Mouse (Mus musculus) spleen, postnatal 10 days (tissue): ENCODE measurements at regions not wholly inside any gene's neighbourhood (a gene's known extent, or its start where the extent isn't known, plus 50 kb on each side); places are given as distances from the start of the nearest gene placed in this dataset.

Experiments
- DNase-seq, 2 experiments: peaks; one replicate each; pipeline ENCODE4 v3.0.0; 2021 to 2022; ENCODE audit warnings: low spot score in 2 of 2

DNA sequence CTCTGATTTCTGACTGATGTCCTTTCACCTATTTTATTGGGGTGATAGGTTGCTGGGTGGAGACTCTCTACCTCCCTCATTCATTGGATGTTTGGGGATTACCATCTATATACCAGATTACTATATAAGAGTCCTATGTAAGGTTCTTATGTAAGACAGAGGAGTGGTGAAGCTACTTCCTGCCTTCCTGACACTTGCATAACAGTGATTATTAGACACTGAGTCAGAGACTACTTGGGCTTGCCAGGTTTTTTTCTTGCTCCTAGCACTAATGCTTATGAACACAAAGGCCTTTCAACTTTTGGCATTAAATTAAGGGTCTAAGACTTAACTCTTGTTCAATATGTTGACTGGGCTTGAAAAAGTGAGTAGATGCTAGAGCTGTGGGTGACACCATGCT lies 500.4 kb downstream of the Olfm4 start:
- no peak for DNase-seq

DNA sequence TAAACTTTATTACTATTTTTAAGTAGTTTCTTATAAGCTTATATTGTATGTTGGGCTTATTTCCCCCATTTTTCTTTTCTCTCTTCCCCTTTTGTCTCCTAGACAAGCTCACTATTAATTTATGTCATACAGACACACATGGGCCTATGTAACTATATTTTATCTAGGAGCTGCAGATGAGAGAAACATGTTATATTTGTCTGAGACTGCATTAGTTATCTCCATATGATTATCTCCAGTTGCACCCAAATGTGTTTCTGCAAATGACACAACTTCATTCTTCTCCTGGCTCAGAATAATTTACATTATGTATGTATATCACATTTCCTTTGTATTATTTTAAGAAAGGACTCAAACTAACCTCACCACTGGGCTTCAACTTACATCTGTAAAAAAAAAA lies 501.3 kb downstream of the Olfm4 start:
- DNase-seq, result no peak

DNA sequence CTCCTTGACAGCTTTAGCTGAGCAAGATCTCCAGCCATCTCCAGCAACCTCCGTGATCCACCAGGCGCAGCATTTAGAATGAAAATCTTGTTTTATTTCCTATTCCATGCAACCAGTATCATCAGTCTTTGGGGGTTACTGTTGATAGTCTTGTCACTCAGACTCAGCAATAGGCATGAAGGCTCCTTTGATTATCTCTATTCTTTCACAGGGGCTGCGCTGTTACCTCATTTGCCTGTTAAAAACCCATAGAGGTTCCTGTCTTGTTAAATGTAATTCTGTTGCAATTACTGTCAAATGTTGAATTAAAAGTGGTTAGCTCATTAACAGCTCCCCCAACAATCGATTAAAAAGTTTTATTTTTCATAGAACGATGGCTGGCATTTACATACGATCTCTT lies 502.7 kb downstream of the Olfm4 start:
- DNase-seq, result no peak

DNA sequence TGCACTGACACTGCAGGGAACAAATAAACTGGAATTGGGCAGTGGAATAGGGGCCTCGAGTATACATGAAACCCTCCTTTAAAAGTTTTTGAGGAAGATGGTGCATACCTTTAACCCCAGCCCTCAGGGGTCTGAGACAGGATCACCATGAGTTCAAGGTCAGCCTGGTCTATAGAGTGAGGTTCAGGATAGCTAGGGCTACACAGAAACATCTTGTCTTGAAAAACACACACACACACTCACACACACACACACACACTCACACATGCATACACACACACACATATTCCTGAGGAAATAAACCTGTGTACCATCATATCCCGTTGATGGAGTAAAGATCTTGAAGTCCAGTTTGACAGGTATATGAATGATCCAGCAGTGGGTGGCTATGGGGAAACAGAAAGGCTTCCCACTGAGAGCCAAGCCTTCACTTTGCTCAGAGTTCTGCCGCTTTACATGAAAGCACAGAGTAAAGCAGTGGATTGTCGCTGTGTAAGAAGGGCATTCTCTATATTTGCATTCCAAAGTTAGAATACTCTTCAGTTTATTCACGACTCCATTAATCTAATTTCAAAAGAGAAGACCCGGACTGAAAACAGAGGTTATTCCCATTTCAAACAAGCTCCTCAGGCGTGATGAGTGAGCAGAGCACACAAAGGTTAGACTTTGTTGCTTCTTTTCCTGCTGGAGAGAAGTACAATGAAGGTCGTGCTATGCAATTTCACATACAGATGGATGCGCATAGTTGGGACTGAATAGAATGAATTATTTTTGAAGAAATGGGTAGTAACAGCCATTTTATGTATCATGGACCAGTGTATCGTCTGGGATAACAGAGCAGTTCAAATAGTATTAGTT lies 508.4 kb downstream of the Olfm4 start:
- DNase-seq, result no peak

DNA sequence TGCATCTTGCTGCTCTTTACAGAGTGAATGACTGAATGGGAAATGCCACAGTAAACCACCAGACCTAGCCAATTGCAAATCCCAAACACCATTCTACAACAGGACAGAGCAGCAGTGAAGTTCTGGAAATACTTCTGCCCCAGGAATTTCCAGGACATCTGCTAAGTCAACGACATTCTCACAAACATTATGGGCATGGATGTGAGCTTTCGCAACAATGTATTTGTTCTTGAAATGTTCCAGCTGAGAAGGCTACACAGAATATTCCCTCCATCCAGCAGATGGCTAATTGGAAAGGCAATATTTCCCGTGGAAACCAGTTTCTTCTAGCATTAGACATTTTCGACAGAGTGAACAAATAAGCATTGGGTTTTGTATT lies 509.0 kb downstream of the Olfm4 start:
- no peak for DNase-seq

DNA sequence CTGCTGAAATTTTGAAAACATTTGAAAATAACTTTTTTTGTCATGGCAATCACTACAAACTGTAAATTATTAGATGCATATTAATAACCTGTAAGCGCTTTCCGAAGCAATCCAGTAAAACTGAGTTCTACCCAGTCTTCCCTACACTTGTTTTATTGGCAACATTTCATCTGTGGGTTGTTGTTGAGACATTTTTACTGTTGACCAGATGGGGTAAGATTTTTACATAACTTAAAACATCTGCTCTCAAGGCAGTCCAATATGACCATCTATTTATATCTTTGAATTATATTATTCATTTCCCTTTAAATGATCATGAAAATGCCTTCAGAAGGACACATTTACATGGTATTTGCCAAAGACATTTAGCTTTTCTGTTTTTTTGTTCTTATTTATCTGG lies 520.5 kb downstream of the Olfm4 start:
- no peak for DNase-seq

DNA sequence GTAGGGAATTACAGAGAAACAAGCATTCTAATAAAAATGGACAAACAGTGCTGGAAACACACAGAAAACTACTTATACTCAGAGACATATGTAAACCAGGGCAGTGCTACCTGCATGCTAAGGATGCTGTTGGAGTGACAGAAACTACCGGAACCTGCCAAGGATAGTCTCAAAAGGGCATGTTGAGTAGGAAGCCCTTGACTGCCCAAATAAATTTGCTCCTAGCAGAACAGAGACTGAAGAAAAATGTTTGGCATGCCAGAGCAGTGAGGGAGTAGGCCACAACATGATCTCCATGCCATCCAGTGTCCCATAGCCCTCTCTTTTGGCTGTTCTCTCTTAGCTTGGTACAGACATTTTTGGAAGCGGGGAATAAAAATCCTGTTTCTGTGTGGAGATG lies 532.7 kb downstream of the Olfm4 start:
- no peak for DNase-seq

DNA sequence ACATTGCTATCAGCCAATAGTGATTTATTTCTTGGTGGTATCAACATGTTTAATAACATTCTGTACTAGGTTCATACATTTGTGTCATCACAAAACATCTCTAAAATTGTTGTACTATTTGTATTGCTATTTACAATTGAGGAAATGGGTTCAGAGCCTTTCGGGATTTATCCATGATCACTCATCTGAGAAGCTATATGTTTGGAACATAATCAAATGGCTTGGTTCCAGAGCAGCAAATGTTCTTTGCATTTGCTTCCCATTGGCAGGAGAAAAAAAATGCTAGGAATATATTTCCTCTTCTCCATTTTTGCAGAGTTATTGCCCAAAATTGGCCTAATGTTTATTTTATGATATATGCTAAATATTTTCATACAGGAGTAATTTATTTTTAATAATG lies 537.3 kb downstream of the Olfm4 start:
- no peak for DNase-seq

DNA sequence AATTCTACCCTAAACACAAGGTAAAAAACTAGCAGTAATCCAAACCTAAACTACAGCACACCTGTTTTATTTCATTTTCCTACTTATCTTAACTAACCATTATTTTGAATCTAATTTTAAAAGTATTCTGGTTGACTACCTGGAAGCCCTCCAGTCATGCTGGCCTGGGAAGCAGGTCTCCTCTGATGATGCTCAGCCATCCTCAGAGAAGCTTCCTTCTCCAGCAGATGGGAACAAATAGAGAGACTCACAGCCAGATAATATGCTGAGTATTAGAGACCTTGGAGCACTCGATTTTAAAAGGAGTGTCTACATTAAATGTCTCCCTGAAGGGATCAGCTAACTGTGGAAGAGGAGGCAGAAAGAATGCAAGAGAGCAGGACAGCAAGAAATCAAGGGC lies 537.8 kb downstream of the Olfm4 start:
- no peak for DNase-seq

DNA sequence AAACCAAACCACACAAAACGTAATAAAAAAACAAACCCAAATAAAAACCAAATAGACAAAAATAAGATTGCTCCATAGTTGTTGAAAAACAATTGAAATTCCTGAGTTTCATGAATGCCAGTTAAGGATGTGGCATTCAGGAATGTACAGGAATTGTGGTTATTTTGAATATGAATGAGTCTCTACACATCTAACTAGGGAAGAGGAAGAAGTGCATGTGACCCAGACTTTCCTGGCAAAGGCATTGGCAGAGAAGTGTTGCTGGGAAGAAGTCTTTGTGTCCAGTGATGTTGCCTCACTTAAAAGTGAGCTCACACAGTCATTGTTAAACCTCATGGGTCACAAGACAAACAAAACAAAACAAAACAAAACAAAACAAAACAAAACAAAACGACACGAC lies 538.7 kb downstream of the Olfm4 start:
- no peak for DNase-seq

DNA sequence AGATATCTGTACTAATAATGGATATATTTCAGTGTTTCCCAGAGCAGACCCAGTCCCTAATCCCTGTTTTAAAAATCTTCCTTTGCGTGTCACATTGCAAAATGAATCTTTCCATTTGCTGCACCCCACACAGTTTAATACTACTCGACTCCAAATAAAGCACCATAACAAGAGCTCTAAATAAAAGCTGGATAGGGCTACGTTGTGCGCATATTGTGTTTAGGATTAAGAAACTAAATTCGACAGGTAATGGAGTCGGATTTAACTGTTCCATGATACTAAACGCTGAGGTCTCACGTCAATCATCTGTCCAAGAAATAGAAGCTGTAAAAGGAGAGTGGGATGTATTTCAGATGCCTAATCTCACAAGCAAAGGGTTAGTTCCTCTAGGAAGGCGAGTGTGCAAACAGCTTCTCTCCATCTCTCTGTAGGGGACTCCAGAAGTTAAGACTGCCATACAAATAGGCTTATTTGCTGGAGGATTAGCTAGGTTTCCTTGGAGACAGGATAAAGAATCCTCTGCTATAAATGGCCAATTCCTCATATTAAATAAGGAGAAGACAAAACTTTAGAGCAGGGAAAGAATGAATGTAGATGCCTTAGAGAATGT lies 544.6 kb downstream of the Olfm4 start:
- DNase-seq, result no peak

DNA sequence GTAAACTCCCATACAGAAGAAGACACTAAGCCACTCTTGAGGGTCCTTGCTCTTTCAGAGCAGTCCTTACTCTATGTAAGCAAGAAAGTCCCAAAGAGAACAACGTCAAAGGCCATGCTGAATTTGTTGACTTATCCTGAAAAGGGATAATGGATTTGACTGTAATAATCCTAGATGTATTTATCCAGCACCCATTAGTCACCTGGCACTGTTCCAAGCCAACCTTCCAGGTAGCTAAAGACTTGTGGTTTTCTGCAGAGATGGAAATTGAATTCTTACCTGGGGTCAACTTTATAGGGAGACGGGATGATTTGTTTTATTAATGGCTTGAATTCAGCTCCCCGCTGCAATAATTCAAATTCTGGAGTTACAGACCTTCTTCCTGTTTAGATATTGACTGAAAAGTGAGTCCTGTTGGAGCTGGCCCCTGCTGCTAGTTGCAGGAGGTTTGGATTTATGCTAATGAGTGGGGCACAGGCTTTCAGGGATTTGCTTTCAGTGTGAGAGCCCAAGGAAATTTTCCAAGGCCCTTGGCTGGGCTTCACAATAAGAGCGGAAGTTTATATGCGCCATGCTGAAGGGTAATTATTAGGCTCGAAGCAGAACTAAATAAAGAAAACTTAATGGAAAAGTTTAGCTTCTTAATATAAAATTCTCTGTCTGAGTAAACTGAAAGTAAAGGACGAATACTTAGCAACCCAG lies 552.3 kb downstream of the Olfm4 start:
- DNase-seq, result no peak

DNA sequence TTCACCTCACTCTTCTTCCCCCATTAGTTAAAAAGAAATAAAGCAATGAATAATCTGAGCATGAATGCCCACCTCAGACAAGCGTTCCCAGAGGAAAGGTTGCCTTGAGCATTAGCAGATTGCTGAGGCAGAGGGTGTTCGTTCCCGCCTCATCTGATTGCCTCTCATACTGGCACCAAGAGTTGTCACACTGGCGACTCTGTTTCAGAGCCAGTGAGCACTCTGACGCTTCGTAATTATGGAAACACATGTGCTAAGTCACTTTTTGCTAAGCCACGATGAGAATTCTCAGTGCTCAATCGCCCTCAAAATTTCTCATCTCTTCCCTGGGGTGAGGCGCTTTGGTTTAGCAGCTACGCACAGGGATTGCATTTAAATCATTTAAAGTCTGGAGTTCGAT lies 576.1 kb downstream of the Olfm4 start:
- DNase-seq, result no peak
